Mouse (Mus musculus): ENCODE measurements around the gene Ints7. TPM values are rescaled to one million over a fixed set of nuclear protein-coding genes. Genes with fewer than 3 reads are reported as not detected.
A peak's percentile ranks its signal among the peaks of the same experiment; 100 is the strongest.

Ints7 gene
- total RNA-seq, 2 experiments from 2014 or later: 33.5 to 34.9 TPM

- intact Hi-C loops (cut with DNase I): no loop called here
- DNase-seq (ENCODE audit: low spot score in 2 of 2): no peak
Observed at GRCm38 (mm10) chr1:191621096-191621495, 45.7 kb downstream of the Ints7 start.

GRCm38 (mm10) chr1:191622801-191623200 is 47.4 kb downstream of the Ints7 start:
- intact Hi-C loops (cut with DNase I): no loop called here
- DNase-seq (ENCODE audit: low spot score in 2 of 2): peak; percentile 26 to 30

- intact Hi-C loops (cut with DNase I): no loop called here
- no peak for DNase-seq (ENCODE audit: low spot score in 2 of 2)
Observed at GRCm38 (mm10) chr1:191624492-191624891, 49.1 kb downstream of the Ints7 start.

GRCm38 (mm10) chr1:191625026-191625425 is 49.6 kb downstream of the Ints7 start:
- intact Hi-C loops (cut with DNase I): no loop called here
- no peak for DNase-seq (ENCODE audit: low spot score in 2 of 2)

GRCm38 (mm10) chr1:191625620-191626019 is 50.2 kb downstream of the Ints7 start:
- intact Hi-C loops (cut with DNase I): no loop called here

GRCm38 (mm10) chr1:191628457-191629169 is 53.2 kb downstream of the Ints7 start:
- no peak for DNase-seq (ENCODE audit: low spot score in 2 of 2)
- intact Hi-C loops (cut with DNase I): no loop called here

More at GRCm38 (mm10) chr1:191625620-191626019, 50.2 kb downstream of the Ints7 start:
- no peak for DNase-seq (ENCODE audit: low spot score in 2 of 2)

- no peak for DNase-seq (ENCODE audit: low spot score in 2 of 2)
- intact Hi-C loops (cut with DNase I): no loop called here
Observed at GRCm38 (mm10) chr1:191629170-191629636, 53.8 kb downstream of the Ints7 start.

GRCm38 (mm10) chr1:191632511-191633095 is 57.2 kb downstream of the Ints7 start:
- DNase-seq (ENCODE audit: low spot score in 2 of 2): no peak
- intact Hi-C loops (cut with DNase I): no loop called here

GRCm38 (mm10) chr1:191634116-191634515 is 58.7 kb downstream of the Ints7 start:
- DNase-seq (ENCODE audit: low spot score in 2 of 2): no peak
- intact Hi-C loops (cut with DNase I): no loop called here

GRCm38 (mm10) chr1:191638404-191638803 is 63.0 kb downstream of the Ints7 start:
- intact Hi-C loops (cut with DNase I): no loop called here
- DNase-seq (ENCODE audit: low spot score in 2 of 2): no peak

GRCm38 (mm10) chr1:191639200-191639807 is 63.9 kb downstream of the Ints7 start:
- peak; percentile 18 to 55 for DNase-seq (ENCODE audit: low spot score in 2 of 2)
- intact Hi-C loops (cut with DNase I): no loop called here

GRCm38 (mm10) chr1:191640146-191640545 is 64.7 kb downstream of the Ints7 start:
- intact Hi-C loops (cut with DNase I): no loop called here
- DNase-seq (ENCODE audit: low spot score in 2 of 2): no peak

- intact Hi-C loops (cut with DNase I): no loop called here
- no peak for DNase-seq (ENCODE audit: low spot score in 2 of 2)
Observed at GRCm38 (mm10) chr1:191640848-191641247, 65.4 kb downstream of the Ints7 start.

- intact Hi-C loops (cut with DNase I): no loop called here
- DNase-seq (ENCODE audit: low spot score in 2 of 2): no peak
Observed at GRCm38 (mm10) chr1:191641438-191641837, 66.0 kb downstream of the Ints7 start.

GRCm38 (mm10) chr1:191642903-191643302 is 67.5 kb downstream of the Ints7 start:
- intact Hi-C loops (cut with DNase I): no loop called here
- DNase-seq (ENCODE audit: low spot score in 2 of 2): no peak

GRCm38 (mm10) chr1:191645921-191646320 is 70.5 kb downstream of the Ints7 start:
- intact Hi-C loops (cut with DNase I): no loop called here
- DNase-seq (ENCODE audit: low spot score in 2 of 2): no peak

GRCm38 (mm10) chr1:191647590-191647989 is 72.2 kb downstream of the Ints7 start:
- no peak for DNase-seq (ENCODE audit: low spot score in 2 of 2)
- intact Hi-C loops (cut with DNase I): no loop called here

- no peak for DNase-seq (ENCODE audit: low spot score in 2 of 2)
- intact Hi-C loops (cut with DNase I): no loop called here
Observed at GRCm38 (mm10) chr1:191659441-191659840, 84.0 kb downstream of the Ints7 start.

- no peak for DNase-seq (ENCODE audit: low spot score in 2 of 2)
- intact Hi-C loops (cut with DNase I): loop anchor here (5.0 kb wide), 1 partner anchor 46 kb away; no protein-coding TSS in a partner anchor
Observed at GRCm38 (mm10) chr1:191661019-191661796, 85.8 kb downstream of the Ints7 start.

All from left cerebral cortex, postnatal 14 days (tissue).